Mouse (Mus musculus) cerebellum, adult 2 months (tissue): ENCODE measurements at regions not wholly inside any gene's neighbourhood (a gene's known extent, or its start where the extent isn't known, plus 50 kb on each side); places are given as distances from the start of the nearest gene placed in this dataset.

Source experiments
- DNase-seq, 2 experiments: peaks; one replicate each; pipeline ENCODE4 v3.0.0; 2021
- H3K27ac ChIP-seq: fragments of 200-500 bp; 2 replicates; pipeline ENCODE4 v1.5.1; 2012; ENCODE audit warnings: low read length, control low read depth, inconsistent platforms; ENCODE audit not compliant: insufficient read depth
- H3K27me3 ChIP-seq: fragments of 200-500 bp; 2 replicates; pipeline ENCODE4 v1.6.1; 2012; ENCODE audit warnings: inconsistent platforms, mild to moderate bottlenecking, low read length, moderate library complexity; ENCODE audit not compliant: control insufficient read depth, insufficient read depth
- H3K4me1 ChIP-seq: fragments of 200-500 bp; 2 replicates; pipeline ENCODE4 v1.6.1; 2011; ENCODE audit warnings: low read length; ENCODE audit not compliant: control insufficient read depth, insufficient read depth
- H3K4me3 ChIP-seq: fragments of 200-500 bp; replicated peaks from 2 replicates; pipeline ENCODE3; 2011; ENCODE audit warnings: mild to moderate bottlenecking, low read depth, low read length, control low read depth; ENCODE audit not compliant: insufficient read depth
- CTCF ChIP-seq: fragments of 200-500 bp; IDR thresholded peaks from 2 replicates; pipeline ENCODE4 v1.5.1; 2011; ENCODE audit warnings: low read depth, mild to moderate bottlenecking, control low read depth, low read length, moderate library complexity, borderline replicate concordance; ENCODE audit not compliant: insufficient read depth
- POLR2A ChIP-seq: fragments of 200-500 bp; IDR thresholded peaks from 2 replicates; pipeline ENCODE4 v1.6.1; 2011; ENCODE audit warnings: low read length, control low read depth, borderline replicate concordance; ENCODE audit not compliant: insufficient read depth
- WGBS: fragments of 180-500 bp; shearing (Covaris S2); methylation state at CpG from one replicate; pipeline ENCODE4 v1.1.7; 2018; 5-methylcytosine and 5-hydroxymethylcytosine counted together

DNA sequence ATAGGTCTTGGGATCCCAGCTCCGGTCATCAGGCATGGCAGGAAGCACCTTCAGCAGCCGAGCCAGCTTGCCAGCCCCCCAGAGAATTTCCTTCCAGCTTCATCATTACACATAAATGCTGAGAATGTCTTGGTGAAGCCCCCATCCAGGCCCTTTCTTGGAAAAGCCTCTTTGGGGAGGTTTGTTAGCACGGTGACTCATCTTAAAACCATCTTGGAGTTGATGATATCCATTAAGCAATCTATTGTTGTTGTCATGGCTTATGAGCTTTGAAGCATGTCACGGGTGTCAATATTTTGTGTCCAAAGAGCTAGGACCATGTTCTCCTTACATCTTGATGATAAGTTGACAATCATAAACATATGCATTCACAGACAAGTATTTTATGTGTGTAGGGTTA lies 55.5 kb upstream of the Pkdcc start:
- DNase-seq = no peak
- TF ChIP-seq CTCF (no peak), POLR2A (no peak)
- Histone ChIP-seq H3K4me1 (no peaks in the 10 kb centered on the region), H3K27ac (no peak overlapping the region), H3K4me3 (no peak overlapping the region), H3K27me3 (no peaks in the 10 kb centered on the region)
- WGBS = 93% methylated on average over 4 of the region's 4 CpGs

DNA sequence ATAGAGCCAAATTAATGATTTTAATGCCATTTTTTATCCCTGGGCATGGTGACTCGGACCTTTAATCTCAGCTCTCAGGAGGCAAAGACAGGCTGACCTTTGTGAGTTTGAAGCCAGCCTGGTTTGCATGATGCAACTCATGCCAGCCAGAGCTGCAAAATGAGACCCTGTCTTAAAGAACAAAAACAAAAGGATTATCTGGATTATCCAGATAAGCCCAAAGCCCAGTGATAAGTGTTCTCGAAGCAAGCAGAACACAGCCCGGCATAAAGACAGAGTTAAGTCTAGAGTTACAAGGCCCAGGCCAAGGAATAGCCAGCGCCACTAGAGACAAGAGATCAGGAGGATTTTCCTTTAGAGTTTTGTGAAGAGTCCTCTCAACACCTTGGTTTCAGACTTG lies 54.8 kb upstream of the Pkdcc start:
- WGBS = 88% methylated on average over 4 of the region's 4 CpGs
- no peak for TF ChIP-seq POLR2A
- TF ChIP-seq CTCF = no peak

DNA sequence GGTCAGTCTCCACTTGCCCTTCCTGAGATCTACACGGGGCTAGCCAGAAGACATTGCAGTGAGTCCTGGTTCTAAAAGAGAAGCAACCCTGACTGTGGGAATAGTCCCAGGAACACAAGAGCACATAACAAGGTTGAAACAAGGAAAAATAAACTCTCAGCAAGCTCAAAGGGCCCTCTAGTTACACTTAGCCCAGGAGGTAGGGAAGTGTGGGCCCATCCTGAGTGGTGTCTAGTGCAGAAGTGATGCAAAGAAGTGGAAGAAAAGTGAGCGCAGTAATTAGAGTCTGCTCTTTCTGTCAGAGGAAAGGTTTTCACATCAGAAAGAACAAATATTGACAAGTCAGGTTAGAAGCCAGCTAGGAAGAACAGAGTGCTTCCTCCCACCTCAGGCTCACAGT lies 53.4 kb upstream of the Pkdcc start:
- Histone ChIP-seq H3K4me3 (no peak overlapping the region), H3K27ac (no peak overlapping the region), H3K27me3 (no peaks in the 10 kb centered on the region), H3K4me1 (no peaks in the 10 kb centered on the region)
- TF ChIP-seq POLR2A (no peak), CTCF (no peak)
- 89% methylated on average over 2 of the region's 2 CpGs for WGBS
- DNase-seq = no peak

More for the DNA sequence above, 54.8 kb upstream of the Pkdcc start:
- DNase-seq = no peak
- H3K4me3 ChIP-seq = no peak overlapping the region
- no peak overlapping the region for H3K27ac ChIP-seq
- no peaks in the 10 kb centered on the region for H3K4me1 ChIP-seq
- H3K27me3 ChIP-seq = no peaks in the 10 kb centered on the region

DNA sequence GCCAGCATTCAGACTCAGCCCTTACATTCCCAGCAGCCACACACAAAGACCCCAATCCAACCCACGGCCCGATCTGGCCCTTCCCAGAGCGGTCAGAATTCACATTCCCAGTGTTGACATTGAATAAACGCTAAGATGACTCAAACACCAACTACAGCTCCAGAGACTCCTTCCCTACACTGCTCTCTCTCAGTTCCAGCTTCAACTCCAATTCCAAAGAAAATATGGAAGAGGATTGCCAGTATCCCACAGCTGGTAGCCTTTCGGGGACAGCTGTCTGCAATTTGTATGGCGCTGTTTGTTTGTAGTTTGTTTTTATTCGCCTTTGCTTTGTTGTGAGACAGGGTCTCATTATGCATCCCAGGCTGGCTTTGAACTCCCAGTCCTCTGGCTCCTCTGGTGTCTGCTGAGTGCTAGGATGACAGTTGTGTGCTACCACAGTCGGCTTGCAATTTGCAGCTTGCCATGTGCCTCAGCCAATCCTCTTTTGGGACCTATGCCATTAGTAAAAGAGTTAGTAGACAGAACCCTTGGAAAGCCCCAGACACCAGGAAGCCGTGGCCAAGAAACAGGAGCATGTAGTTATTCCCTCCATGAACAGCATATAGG lies 51.0 kb upstream of the Pkdcc start:
- no peak for DNase-seq
- no peak for TF ChIP-seq CTCF
- no peak for TF ChIP-seq POLR2A
- no peak overlapping the region for H3K4me3 ChIP-seq
- no peaks in the 10 kb centered on the region for H3K4me1 ChIP-seq
- no peak overlapping the region for H3K27ac ChIP-seq
- no peaks in the 10 kb centered on the region for H3K27me3 ChIP-seq
- WGBS = 62% methylated on average over 9 of the region's 9 CpGs

DNA sequence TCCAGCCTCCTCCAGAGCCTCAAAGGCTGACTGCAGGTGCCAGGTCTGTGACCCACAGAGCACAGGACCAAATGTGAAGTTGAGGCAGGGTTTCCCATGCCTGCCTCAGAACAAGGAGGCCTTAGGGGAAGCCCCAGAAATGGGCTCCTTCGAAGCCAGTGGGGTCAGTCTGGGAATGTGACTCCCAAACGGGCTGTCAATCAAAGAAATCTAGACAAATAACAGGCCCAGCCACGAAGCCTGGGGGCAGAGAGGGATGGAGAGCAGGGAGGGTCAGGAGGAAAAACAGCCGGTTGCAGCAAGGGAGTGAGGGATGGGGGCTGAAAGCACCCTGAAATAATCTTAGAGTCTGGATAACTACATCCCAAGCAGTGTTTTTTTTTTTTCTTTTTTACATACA lies 50.4 kb upstream of the Pkdcc start:
- H3K4me3 ChIP-seq = no peak overlapping the region
- TF ChIP-seq POLR2A (no peak), CTCF (no peak)
- 51% methylated on average over 4 of the region's 4 CpGs for WGBS
- no peaks in the 10 kb centered on the region for H3K27me3 ChIP-seq
- H3K27ac ChIP-seq = no peak overlapping the region
- H3K4me1 ChIP-seq = no peaks in the 10 kb centered on the region
- no peak for DNase-seq

DNA sequence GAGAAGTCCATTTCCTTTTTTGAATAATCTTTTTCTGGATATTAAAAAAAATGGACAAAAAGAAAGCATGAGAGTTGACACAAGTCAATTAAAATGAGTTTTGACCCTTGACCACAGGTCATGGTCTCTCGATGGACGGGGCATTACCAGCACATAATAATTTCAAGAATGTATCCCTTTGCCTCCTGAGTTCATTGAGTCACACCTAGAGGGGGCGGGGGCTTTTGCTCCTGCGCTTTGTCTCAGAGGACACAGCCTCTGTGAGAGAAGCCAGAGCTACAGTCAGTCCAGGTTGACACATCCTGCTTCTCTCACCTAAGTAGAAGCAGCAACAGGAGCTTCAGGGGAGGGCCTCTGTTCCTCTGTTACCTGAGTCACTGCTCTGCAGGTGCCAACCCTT lies 50.0 kb upstream of the Pkdcc start:
- no peaks in the 10 kb centered on the region for H3K4me1 ChIP-seq
- WGBS = 87% methylated on average over 4 of the region's 4 CpGs
- H3K27me3 ChIP-seq = no peaks in the 10 kb centered on the region
- no peak for TF ChIP-seq CTCF
- no peak for TF ChIP-seq POLR2A
- H3K4me3 ChIP-seq = no peak overlapping the region
- no peak overlapping the region for H3K27ac ChIP-seq
- no peak for DNase-seq
